Mouse (Mus musculus) G1E (cell line): ENCODE measurements at regions not wholly inside any gene's neighbourhood (a gene's known extent, or its start where the extent isn't known, plus 50 kb on each side); places are given as distances from the start of the nearest gene placed in this dataset.

ENCODE experiments used
- ATAC-seq: 2 replicates; pipeline ENCODE4 v1.8.0; 2016; ENCODE audit warnings: mild to moderate bottlenecking; ENCODE audit not compliant: insufficient number of reproducible peaks, poor library complexity, low FRiP score, severe bottlenecking; ENCODE audit errors: extremely low read depth
- DNase-seq: peaks from one replicate; pipeline ENCODE4 v3.0.0; 2012; ENCODE audit warnings: low spot score
- H3K27me3 ChIP-seq: 2 replicates; pipeline ENCODE4 v1.6.1; 2012; ENCODE audit warnings: mild to moderate bottlenecking, low read length, inconsistent platforms; ENCODE audit not compliant: insufficient read depth
- H3K36me3 ChIP-seq: replicated peaks from 2 replicates; pipeline ENCODE3; 2012; ENCODE audit warnings: mild to moderate bottlenecking, inconsistent platforms
- H3K4me1 ChIP-seq: 2 replicates; pipeline ENCODE4 v1.6.1; 2012; ENCODE audit warnings: low read depth, low read length, inconsistent platforms, mixed read lengths; ENCODE audit not compliant: insufficient read depth
- H3K4me3 ChIP-seq: 2 replicates; pipeline ENCODE4 v1.5.1; 2012; ENCODE audit warnings: low read depth, mild to moderate bottlenecking, inconsistent platforms, low read length, moderate library complexity, mixed read lengths
- H3K9me3 ChIP-seq: replicated peaks from 2 replicates; pipeline ENCODE4 v1.6.1; 2012; ENCODE audit warnings: inconsistent platforms
- CTCF ChIP-seq: IDR thresholded peaks from 2 replicates; pipeline ENCODE4 v1.5.1; 2012; ENCODE audit warnings: low read depth, low read length, inconsistent platforms, mixed read lengths
- GATA1 ChIP-seq: IDR thresholded peaks from 2 replicates; pipeline ENCODE4 v1.6.1; 2012; ENCODE audit warnings: borderline replicate concordance, low read length, inconsistent platforms, mixed read lengths
- GATA2 ChIP-seq: IDR thresholded peaks from 2 replicates; pipeline ENCODE4 v1.6.1; 2012; ENCODE audit warnings: low read depth, low read length, inconsistent platforms, borderline replicate concordance
- POLR2AphosphoS5 ChIP-seq: IDR thresholded peaks from 2 replicates; pipeline ENCODE4 v1.6.1; 2012; ENCODE audit warnings: low read depth, low read length, inconsistent platforms; ENCODE audit not compliant: insufficient replicate concordance
- TAL1 ChIP-seq: conservative IDR thresholded peaks from 2 replicates; pipeline ENCODE4 v1.6.1; 2012; ENCODE audit warnings: low read depth, low read length, inconsistent platforms, mixed read lengths

DNA sequence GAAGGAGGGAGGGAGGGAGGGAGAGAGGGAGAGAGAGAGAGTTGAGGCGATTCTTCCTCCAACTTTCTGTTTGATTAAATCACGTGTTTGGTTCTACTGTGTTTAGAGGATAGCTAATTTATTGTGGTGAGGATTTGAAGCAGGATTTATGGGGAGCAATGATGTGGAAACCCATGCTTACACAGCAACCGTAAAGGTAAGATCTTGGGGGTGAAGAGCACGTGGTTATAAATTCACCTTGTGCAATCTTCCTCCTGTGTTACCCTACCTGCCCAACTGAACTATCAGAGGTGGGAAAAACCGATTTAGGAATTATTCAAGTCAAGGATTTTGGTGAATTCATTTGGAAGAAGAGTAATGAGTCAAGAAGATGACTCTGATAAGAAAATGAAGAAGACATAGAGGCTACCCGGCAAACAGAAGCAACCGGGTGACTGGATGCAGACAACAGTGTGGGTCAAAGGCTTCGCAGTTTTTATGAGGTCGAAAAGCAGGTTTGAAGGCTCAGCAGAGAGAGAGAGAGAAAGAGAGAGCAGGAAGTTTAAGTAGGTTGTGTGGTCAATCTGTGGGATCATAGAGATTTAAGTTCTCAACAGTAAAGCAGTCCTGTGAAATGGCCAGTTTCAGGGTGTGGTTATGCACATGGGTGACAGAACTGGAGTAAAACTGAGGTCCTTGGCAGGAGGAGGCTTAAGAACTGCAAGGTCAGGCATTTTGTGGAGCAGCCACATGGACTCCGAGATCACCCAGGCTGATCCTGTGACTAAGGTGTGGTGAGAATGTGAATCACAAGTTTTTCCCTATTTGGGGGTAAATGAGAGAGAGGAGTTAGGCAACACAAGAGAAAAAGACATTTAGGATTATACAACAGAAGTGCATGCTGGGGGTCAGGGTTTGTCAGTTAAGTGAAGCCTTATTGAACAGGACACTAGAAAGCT, 178.6 kb downstream of the Phlda1 start:
- no peak for DNase-seq

GRCm38 (mm10) chr10:111686585-111686984, 180.5 kb downstream of the Phlda1 start:
- TF ChIP-seq GATA2 (no peak), TAL1 (no peak), GATA1 (no peak), POLR2AphosphoS5 (no peak), CTCF (no peak)
- DNase-seq (no peak), ATAC-seq (no peak)
- no peaks in the 10 kb centered on the region for H3K36me3 ChIP-seq
- H3K9me3 ChIP-seq: no peaks in the 10 kb centered on the region
- H3K4me3 ChIP-seq: no peak overlapping the region
- H3K27me3 ChIP-seq: peaks cover 37% of the 10 kb centered on the region
- peaks cover 13% of the 10 kb centered on the region for H3K4me1 ChIP-seq

More for the DNA sequence above, 178.6 kb downstream of the Phlda1 start:
- Histone ChIP-seq H3K4me3 (no peak overlapping the region), H3K9me3 (no peaks in the 10 kb centered on the region), H3K36me3 (no peaks in the 10 kb centered on the region), H3K4me1 (peaks cover 31% of the 10 kb centered on the region), H3K27me3 (peaks cover 35% of the 10 kb centered on the region)
- no peak for ATAC-seq
- TF ChIP-seq POLR2AphosphoS5 (no peak), CTCF (no peak), GATA2 (no peak), GATA1 (no peak), TAL1 (no peak)

DNA sequence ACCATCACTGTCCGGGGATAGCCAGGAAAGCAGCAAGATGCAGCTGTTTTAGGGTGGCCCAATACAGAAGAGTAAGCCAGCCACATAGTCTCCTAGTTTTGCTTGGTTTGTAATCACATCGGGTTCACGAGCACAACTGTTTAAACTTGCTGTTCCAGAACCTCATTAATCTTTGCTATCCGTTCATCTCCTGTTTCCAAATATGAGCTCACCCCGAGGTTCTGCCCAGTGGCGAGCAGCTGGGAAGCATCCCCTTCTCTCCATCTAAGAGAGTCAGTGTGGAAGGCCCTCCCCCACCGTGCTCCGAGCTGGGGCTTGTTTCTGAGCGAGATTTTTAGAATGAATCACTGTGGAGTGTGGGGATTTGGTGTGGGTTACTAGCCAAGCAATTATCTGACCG, 183.5 kb downstream of the Phlda1 start:
- TF ChIP-seq TAL1 (no peak), CTCF (no peak), GATA2 (no peak), GATA1 (no peak)

DNA sequence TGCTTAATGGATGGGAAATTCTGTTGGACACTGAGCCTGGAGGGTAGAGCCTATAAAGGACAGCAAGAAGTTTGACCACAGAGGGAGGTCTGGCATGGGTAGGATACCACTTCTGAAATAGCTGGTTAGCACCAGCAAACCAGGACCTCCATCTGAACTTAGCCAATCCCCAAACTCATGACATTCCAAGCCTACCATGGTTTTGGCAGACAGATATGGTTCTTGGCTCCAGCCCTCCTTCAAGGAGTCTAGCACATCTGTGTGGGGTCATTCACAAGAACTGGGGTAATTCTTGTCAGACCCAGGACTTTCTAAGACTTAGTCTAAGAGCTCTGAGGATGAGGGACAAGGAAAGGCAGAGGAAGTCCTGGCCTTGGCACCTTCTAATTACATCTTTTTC, 187.7 kb downstream of the Phlda1 start:
- H3K4me3 ChIP-seq: no peak overlapping the region
- DNase-seq (no peak), ATAC-seq (no peak)

More for the DNA sequence above, 183.5 kb downstream of the Phlda1 start:
- H3K27me3 ChIP-seq: peaks cover 36% of the 10 kb centered on the region
- no peaks in the 10 kb centered on the region for H3K9me3 ChIP-seq
- peaks cover 7% of the 10 kb centered on the region for H3K4me1 ChIP-seq
- no peaks in the 10 kb centered on the region for H3K36me3 ChIP-seq
- DNase-seq (no peak), ATAC-seq (no peak)
- no peak overlapping the region for H3K4me3 ChIP-seq

GRCm38 (mm10) chr10:111694227-111695200, 188.4 kb downstream of the Phlda1 start:
- DNase-seq (no peak), ATAC-seq (no peak)
- Histone ChIP-seq H3K4me1 (no peaks in the 10 kb centered on the region; the same call in 1 of the 2 replicates), H3K36me3 (no peaks in the 10 kb centered on the region), H3K27me3 (peaks cover 26% of the 10 kb centered on the region), H3K9me3 (no peaks in the 10 kb centered on the region), H3K4me3 (no peak overlapping the region)
- TF ChIP-seq GATA2 (no peak), GATA1 (no peak), TAL1 (no peak), POLR2AphosphoS5 (no peak), CTCF (no peak)

More for the DNA sequence above, 187.7 kb downstream of the Phlda1 start:
- no peaks in the 10 kb centered on the region for H3K9me3 ChIP-seq
- no peaks in the 10 kb centered on the region; the same call in 1 of the 2 replicates for H3K4me1 ChIP-seq
- no peak for TF ChIP-seq POLR2AphosphoS5
- TF ChIP-seq CTCF: no peak
- TF ChIP-seq GATA1: no peak
- TF ChIP-seq TAL1: no peak
- TF ChIP-seq GATA2: no peak
- H3K27me3 ChIP-seq: peaks cover 25% of the 10 kb centered on the region
- no peaks in the 10 kb centered on the region for H3K36me3 ChIP-seq
